Mouse (Mus musculus) cerebellum, postnatal 4 days (tissue): Measurements from ENCODE around the gene Tmem51.

Experiments
- DNase-seq, 2 experiments: peaks; one replicate each; pipeline ENCODE4 v3.0.0; 2022; ENCODE audit warnings: low spot score in 2 of 2, mixed read lengths in 1 of 2

Tmem51 gene

DNA sequence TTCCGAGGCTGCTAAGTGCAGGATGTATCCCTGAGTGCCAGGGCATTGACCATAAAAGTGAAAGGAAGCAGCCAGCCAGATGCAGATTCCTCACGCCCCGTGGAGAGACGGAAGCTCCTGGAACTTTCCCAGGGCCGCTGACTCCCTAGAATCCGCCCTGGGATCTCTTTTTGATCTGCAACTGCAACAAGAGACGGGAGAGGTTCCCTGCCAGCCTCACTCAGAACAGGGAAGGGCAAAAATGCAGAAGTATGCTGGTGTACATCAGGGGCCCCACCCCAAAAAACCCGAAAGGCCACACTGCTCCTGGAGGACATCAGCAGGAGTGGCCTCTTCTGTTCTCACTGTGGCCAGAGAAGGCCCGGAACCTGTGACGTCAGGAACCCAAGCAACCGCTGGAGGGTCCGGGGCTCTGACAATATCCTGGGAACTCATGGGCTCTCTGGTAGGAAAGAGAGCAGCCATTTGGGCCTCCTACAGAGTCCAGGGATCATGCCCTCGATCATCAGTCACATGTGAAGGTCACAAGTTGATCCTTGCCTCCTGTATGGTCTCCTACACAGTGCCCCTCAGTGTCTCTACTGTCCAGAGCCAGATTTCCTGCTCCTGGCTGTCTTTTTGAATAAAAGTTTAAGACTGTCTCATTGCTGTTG lies 2.3 kb downstream of the Tmem51 start:
- DNase-seq = no peak

DNA sequence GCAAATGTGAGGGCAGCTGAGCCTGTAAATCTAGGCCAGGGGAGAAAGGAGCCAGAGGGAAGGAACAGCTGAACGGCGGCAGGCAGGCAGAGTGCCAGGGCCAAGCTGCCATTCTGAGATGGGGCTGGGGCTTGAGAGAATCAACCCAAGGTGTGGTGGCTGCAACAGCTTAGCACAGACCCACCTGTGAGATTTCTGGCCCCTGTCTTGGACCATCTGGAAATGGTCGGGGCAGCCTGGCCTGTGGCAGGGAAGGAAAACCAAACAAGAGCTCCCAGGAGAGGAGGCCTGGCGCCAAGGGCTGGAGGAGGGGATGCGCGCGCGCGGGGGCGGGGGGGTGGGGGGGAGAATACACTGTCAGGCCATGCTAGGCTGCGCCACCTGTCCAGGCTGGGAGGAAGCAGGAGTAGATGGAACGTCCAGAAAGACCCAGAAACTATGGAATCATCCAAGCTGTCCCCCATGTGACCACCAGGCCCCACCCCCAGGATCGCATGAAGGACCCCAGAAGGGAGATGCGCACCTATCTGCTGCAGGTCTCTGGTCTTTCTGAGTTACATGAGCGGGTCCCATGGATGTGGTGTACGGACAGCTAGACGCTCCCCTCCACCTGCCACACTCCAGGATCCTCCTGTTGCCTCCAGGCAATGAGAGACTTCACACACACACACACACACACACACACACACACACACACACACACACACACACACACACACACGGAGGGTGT lies 3.0 kb downstream of the Tmem51 start:
- DNase-seq = peak in 1 of 2 experiments; percentile 84

DNA sequence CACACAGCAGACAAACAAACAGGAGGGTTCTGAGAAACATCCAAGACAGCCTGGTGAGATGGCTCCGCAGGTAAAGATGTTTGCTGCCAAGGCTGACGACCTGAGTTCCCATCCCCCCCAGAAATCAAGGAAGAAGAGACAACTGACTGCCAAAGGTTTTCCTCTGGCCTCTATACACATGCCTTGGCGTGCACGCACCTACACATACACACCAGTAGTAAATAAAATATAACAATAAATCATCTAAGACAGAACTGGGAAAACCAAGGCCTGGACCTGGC lies 3.7 kb downstream of the Tmem51 start:
- DNase-seq = no peak

DNA sequence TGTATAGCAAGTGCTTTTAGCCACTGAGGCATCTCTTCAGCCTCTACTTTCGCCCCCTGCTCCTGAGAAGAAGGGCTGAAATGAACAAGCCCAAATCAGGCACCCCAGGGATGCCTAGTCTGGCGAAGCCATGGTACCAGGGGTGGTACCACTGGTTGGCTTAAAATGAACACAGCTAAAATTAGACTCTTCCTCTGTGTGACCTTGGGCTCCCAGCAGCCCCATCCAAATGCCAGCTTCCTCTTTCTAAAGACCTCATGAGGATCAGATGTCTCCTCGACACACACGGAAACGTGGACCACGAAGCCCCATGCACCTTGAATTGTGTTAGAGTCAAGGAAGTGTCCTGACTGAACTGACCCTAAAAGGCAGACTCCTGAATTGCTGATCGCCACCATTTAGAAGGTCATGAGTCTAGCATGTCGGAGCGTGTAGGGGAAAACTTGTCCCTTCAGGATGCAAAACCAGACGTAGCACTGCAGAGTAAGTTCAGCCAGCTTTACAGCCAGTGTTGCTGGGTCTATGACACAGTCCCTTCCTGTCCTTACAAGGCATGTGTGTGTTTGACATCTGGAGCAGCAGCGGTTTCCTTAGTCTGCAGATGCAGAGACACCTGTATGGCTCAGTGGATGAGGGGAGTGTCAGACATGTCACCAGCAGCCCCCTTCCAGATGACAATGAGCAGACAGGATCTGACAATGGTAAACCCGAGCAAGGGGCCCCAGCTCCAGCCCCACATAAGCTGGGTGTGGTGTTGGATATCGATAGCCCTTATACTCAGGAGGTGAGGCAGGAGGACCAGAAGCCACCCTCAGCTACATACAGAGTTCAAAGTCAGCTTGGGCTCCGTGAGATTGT lies 4.2 kb downstream of the Tmem51 start:
- no peak for DNase-seq

DNA sequence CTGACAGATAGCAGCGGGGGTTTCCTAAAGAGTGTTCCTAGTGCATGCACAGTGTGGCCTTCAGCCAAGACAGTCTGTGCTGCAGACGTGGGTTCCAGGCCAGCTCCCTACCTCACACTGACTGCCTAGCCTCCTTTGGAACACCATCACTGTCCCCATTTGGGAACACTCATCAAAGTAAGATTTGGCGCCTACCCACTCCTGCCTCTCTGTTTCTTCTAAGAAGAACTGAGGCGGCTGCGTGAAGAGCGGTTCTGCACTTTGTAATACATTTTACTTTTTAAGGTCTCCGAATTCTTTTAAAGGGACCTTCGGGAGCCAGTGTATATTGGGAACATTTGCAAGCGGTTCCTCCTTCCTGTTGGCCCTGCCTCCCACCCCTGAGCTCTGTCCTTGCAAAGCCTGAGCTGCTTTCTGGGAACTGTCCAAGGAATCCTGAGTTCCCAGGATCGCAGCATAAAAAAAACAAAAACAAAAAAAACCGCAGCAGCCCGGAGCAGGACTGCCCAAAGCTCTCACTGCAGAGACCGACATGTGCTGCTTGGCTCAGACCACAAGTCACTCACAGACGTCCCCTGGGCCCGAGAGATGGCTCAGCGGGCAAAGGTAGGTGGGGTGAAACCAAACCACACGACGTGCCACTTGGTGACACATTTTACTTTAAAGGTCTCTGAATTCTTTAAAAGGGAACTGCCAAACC lies 6.4 kb downstream of the Tmem51 start:
- no peak for DNase-seq

DNA sequence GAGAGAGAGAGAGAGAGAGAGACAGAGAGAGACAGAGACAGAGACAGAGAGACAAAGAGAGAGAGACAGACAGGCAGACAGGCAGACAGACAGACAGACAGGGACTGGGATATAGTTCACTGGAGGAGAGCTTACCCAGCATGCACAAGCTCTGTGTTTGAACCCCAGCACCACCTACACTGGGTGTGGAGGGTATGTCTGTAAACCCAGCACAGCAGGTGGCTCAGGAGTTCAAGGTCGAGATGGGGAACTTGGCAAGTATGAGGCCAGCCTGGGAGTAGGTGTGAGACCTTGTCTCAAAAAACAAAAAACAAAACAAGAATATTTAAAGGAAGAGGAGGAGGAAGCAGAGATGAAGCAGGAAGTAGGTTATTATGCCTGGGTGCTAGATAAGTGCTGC lies 7.2 kb downstream of the Tmem51 start:
- DNase-seq = no peak

DNA sequence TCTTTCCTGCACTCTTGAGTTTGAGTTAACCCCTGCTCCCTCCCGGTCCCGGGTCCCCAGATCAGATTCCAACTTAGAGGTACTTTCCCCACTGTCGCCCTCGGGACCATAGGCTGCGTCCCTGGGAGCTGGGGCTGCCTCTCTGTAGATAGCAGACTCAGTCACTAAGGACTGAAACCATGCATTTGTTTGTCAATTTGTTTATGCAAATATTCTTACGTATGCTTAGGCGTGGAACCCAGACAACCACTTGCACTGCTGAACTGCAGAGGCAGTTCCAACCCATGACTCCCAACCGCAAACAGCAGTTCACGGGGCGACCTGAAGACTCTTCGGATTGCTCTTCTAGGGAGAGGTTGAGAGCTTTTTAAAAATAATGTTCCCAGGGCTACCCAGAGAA lies 8.2 kb downstream of the Tmem51 start:
- no peak for DNase-seq

DNA sequence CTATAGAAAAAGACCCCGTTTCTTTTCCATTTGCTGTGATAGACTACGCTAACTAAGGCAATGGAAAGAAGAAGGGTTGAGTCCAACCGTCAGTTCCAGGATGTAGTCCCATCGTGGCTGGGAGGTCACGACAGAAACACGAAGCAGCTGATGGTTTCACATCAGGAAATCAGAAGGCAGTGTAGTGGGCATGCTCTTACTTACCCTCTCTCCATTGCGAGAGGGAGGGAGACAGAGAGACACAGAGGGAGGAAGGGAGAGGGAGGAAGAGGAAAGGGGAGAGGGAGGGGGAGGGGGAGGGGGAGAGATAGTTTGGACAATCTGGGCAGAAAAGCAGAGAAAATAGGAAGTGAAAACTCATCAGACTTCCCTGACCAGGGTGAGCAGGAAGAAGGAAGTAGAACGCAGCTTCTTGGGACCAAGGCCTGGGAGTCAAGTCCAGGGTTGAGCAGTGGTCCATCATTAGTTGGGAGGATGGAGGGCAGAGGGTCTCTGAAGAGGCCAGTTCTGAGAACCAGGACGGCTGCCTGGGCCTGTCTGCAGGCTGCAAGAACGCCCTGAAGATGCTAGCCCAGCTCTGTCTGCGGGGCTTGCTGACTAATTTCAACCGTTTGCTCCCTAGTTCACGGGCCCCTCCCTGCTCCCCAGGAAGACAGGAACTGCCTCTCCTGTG lies 9.9 kb downstream of the Tmem51 start:
- no peak for DNase-seq

DNA sequence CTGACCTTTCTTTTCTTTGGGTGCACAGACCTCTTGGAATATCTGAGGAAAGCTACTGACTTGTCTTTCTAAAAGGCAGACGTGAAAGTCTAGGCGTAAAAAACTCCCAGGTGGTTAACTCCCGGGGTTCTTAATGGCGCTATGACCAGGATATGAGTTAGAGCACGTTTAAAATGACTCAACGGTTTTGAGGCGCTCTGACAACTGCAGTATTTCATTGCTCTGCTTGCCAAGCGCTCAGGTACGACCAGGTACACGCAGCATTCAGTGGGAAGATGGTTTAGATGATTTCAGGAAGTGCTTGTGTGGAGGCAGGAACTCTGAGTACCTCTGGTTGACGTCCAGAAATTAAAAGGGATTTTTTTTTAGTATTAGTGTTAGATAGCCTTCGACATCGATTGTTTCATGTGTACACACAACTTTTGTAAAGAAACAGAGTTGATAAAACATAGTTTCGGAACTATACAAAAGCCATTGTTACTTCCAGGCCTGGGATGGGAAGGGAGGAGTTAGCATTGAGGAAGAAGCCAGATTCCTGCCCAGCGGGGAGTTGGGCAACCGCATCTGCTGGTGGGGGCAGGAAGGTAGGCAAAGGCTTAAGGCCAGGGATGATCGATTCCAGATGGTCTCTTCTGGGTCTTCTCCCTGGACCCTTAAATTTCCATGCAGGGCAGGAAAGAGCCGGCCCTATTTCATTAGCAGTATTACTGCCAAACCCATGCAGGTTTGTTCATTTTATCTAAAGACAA lies 12.7 kb downstream of the Tmem51 start:
- peak in 1 of 2 experiments; percentile 41 for DNase-seq

DNA sequence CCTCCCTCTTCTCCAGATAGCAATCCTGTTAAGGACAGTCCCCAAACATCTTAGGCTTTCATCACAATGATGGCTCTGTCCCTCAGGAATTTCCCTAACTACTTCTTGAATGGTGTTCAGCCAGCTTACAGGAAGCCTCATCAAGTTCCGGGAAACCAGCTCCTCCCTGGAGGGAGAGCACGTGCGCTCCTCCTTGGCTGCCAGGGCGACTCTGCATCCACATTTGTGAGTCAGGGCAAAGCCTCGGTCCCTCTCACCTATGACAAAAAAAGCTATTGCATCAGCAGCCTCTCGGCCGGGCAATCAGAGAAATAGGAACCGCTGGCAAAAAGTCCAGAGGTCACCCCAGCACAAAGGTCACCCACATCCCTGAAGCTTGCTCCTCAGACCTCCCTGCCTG lies 13.3 kb downstream of the Tmem51 start:
- no peak for DNase-seq

DNA sequence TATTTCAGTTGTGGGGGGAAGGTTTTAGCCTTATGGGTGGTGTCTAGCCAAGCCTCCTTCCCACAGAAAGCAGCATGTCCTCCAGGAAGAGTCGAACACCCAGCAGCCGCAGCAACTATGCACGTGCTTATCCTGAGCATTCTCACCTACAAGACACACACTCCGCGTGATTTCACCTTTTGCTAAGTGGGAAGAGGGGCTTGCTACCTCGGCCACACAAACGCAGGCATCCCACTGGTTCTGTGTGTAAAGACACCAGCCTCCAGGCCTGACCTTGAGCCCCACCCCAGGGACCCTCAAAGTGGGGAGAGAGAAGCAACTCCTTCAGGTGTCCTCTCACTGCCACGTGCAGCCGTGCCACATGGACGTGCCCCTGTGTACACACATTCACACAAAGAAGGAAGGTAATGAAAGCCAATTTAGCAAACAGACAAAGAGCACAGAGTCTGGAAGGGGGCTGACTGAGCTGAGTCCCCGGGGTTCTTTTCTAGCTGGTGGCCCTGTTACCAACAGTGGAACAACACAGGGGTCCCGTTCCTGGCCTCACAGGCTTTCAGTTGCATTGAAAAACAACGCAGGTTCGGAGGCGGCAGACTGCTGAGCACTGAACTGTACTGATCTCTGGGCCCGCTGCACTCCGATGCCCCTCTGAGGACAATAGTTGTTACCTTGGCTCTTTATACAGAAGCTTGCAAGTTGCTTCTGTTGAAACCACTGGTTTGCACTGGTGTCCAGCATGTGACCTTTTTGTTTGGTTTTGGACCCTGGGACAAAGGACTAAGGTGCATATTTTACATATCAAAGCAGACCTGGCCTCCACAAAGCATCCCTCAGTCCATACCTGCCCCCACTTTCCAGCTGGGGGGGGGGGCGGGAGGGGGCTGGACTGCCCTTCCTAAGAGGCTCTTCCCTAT lies 14.9 kb downstream of the Tmem51 start:
- DNase-seq = no peak

DNA sequence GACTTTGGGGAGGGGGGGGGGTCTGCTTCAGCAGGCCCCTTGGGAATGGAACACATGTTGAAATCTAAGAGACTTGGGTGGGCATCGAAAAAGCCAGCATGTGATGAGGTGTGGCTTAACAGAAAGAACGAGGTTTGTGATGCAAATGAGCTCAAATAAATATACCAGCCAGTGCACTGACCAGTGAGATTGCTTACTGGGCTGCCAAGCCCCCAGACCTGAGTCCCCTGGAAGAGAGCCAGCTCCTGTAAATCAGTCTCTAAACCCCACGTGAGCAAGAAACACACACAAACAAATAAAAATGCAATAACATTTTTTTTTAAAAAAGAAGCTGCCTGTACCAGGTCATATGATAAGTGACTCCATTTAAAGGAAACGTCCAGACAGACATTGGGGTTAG lies 17.5 kb downstream of the Tmem51 start:
- DNase-seq = no peak

DNA sequence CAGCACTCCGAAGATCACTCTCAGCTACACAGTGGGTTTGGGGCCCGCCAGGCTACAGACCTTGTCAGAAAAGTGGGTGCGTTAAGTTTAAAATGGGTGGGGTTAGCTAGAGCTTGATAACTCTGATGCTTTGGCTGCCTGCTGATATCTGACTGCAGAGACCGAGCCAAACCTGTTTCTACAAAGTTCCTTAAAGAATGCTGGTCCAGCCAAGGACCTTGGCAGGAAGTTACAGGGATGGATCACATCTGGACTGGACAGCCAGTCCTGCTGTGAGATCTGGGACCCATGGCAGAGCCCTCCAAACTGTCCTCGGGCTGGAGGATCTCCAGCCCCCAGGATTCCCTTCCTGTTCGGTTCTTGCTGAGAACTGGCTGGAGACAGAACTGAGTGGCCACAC lies 18.3 kb downstream of the Tmem51 start:
- DNase-seq = no peak

DNA sequence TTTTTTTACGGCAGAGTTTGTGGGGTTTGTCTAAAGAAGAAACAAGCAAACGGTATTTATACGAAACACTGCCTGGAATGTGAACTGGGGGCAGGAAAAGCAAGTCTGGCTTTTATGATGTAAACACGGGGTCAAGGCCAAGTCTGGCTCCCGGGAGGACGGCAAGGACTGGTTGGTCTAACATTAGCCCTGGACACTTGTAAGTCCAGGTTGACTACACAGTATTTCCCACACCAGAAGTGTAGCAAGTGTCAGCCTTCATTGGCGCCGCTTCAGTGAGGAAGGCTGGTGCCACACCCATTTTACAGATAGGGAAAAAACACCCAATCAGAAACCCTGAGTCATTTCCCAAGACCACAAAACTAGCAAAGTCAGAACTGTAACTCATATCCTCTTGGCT lies 18.8 kb downstream of the Tmem51 start:
- DNase-seq = no peak

DNA sequence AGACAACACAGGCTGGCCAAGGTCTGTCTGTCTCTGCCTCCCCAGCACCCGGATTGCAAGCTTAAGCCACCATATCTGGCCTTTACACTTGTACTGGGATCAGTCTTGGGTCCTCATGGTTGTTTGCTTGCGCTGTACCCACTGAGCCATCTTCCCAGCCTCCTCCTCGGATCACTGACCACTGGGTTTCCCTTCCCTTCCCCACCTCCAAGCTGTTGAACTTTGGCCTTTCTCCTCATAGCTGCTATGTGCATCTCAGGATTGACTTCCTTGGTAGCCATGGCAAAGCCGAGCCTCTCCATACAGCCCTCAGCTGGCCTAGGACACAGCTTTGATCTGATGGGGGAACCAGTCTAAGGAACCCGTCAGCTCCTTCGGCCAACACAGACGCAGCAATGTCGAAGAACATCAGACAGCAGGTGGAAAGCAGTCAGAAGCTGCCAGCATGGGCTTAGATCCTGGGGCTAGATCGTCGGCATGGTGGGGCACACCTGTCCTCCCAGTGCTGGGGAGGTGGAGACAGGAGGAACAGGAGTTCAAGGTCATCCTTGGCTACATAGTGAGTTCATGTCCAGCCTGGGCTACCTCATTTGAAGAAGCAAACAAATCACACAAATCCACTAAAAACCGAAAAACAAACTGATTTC lies 19.4 kb downstream of the Tmem51 start:
- no peak for DNase-seq

DNA sequence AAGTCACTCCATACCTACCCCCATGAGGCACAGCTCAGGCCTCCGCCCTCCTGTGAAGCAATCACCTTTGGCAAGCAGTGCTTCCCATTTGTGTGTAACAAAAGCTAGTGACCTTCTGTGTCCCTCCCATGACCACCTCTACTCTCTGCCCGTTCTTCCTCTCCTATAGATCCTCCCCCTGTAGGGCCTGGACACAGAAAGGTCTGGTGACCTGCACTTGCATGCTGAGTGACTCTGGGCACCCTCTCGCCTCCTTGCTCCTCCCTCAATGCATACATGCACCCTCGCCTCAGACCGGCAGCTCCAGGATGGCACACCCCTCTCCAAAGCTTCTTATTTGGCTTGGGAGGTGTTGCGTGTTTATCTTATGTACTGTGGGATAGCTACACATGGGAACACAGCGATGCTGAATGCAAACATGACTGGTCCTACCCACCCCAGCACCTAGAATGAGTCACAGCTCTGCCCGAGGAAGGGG lies 21.0 kb downstream of the Tmem51 start:
- DNase-seq = no peak

DNA sequence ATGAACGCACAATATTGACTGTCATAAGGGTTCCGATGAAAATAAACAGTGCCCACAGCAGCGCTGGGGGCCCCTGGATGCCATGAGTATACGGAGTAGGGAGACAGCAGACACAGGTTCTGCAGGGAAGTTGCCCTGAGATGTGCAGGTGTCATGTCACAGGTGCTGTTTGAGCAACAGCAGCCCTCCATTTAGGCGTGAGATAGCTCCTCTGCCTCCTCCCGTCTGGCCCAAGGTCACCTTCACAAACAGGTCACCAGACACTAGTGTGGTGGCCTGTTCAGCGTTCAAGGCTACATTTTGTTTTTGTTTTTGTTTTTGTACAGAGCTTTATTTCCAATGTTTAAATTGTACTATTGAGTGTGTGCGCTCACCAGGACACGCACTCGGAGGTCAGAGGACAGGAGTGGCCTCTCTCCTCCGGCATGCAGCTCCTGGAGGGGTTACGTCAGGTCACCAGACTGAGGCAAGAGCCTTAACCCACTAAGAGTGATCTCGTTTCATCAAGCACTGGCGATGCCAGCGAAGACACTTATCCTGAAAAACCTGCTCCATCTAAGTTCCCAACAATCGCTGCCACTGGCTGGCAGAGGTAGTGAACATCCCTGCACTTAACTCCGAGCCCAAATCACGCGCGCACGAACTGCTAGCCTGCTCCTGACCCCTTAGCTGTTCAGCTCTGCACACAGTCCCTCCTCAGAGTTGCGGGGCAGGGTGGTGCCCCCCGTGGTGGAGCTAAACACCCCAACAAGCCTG lies 22.4 kb downstream of the Tmem51 start:
- DNase-seq = no peak
